Mouse (Mus musculus) heart, postnatal 4 days (tissue): ENCODE measurements around the gene Cyp19a1. TPM values are rescaled to one million over a fixed set of nuclear protein-coding genes. Genes with fewer than 3 reads are reported as not detected.

Source experiments
- DNase-seq: peaks from one replicate; pipeline ENCODE4 v3.0.0; 2021
- total RNA-seq, 2 experiments: library from RNA; stranded (reverse); gene quantifications; 2 replicates each; pipeline ENCODE4 v1.2.3; 2021

Gene Cyp19a1
- total RNA-seq, 2 experiments from 2014 or later = not detected

DNA sequence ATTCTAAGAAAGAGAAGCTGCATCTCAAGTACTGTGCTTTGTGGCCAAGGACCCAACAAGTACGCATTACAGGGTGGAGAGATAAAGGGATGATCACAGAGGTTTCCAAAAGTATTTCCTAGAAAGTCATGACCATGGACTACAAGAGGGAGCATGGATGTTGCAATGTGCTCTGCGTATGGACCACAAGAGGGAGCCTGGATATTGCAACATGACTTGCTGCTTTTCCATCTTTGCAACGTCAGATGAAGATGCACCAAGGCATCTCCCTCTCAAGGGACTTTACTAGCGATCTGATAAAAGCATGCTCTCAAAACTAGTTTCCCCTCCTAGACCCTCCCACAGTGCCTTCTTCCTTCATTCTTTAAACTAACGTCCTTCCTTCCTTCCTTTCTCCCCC, 98.4 kb downstream of the Cyp19a1 start:
- no peak for DNase-seq

DNA sequence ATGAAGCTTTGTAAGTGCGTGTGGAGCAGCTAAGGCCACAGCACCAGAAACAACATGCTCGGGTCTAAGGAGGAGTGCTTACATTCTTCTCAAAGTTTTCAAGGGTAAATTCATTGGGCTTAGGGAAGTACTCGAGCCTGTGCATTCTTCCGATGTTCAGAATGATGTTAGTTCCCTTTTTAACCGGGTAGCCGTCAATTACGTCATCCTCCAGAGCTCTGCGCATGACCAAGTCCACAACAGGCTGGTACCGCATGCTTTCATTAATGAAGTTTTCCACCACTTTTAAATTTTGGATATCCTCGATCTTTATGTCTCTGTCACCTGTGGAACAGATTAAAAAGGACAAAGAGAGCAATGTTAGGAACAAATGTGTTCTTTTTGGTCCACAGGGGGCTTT, 99.5 kb downstream of the Cyp19a1 start:
- DNase-seq = no peak

DNA sequence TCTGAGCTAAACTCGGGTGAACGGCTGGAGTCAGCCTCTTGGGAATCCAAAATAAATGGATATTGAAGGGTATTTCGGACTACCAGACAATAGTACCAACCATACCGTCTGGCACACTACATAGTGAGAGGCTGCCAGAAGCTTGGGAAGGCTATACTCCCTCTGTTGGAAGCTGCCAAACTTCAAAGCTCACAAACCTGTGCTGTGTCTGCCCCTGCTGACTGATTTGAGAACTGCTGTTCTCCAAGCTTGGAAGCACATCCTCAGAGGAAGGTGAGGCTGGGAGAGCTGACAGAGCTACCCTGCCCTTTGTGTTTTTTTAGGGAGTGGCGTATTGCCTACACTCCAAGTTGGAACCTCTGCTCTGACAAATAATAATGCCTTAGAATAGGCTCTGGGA, 104.8 kb downstream of the Cyp19a1 start:
- peak; percentile 7 for DNase-seq

DNA sequence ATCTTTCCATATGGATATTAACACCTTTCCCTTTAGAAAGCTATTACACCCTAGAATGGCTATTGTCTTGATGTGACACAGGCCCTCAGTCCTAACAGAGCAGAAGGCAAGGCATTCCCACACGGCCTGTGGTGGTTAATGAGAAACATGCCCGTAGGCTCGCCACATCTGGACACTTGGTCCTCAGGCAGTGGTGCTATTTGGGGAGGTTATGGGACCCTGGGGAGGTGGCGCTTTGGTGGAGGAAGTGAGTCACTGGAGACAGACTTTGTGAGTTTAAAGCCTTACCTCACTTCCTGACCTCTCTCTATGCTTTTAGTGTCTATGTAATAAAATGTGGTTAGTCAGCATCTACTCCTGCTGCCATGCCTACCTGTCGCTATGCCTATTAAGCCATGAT, 114.2 kb downstream of the Cyp19a1 start:
- no peak for DNase-seq

DNA sequence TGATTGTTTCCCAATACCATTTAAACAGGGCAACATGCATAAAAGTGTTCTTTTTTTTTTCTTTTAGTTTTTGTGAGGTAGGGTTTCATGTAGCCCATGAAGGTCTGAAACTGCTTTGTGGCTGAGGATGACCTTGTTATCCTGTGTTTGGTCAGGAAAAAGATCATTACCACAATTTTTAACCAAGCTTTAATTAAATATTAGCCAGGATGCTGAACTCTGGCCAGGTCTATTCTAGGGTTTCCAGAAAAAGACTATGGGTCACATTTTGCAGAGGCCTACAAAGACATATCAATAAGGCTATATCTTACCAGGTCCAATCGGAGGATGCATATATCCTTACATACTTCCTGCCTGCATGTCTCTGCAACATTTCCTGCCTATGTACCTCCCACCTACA, 128.7 kb downstream of the Cyp19a1 start:
- DNase-seq = no peak

Other genes starting within 250 kb of the Cyp19a1 start
- under 1 TPM; 0.36 to 0.47 TPM for gene Tnfaip8l3, start 199.7 kb downstream of the Cyp19a1 start, total RNA-seq
- gene Gldn, start 18.4 kb upstream of the Cyp19a1 start, total RNA-seq = under 1 TPM in 1 of 2 experiments, not detected in 1; 0.11 TPM
- gene Dmxl2, start 233.5 kb upstream of the Cyp19a1 start, total RNA-seq = 10 to 100 TPM; 21.2 to 24.5 TPM